Mouse (Mus musculus): ENCODE results near the gene Pde7b. TPM values are rescaled to one million over a fixed set of nuclear protein-coding genes. Genes with fewer than 3 reads are reported as not detected.

Gene Pde7b
- total and polyA plus RNA-seq, 3 experiments: 0.22 TPM; not detected in 2

DNA sequence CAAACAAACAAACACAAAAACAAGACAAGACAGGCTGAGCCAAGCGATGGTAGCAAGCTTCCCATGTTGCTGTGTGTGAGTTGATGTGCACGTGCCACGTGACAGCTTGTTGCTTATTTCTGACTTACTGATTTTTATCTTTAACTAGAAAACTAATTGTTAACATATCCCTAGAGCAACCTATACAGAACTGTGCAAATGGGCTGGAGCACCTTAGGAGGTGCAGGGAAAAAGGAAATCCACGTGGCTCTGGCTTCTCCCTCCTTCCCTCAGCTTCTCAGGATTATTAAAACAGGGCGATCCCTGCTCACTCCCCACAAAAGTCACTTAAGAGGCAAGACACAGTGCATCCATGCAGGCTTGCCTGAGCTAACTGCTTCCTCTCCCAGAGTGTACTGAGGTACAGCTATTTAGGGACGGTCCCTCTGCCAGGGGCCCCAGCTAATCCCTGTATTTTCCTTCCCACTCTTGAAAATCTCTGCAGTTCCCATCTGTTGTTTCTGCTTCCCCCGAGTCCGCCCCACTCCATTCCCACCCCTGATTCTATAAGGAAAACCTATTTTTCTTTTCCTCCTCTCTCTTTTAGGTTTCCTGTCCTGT lies 606 bp upstream of the Pde7b start:
- no peaks in the 10 kb centered on the region for H3K4me1 ChIP-seq (ENCODE audit: insufficient read depth, low read depth, low read length)
- no peak for ATAC-seq (ENCODE audit: extremely low read depth, insufficient number of reproducible peaks, low FRiP score, poor library complexity, severe bottlenecking)

DNA sequence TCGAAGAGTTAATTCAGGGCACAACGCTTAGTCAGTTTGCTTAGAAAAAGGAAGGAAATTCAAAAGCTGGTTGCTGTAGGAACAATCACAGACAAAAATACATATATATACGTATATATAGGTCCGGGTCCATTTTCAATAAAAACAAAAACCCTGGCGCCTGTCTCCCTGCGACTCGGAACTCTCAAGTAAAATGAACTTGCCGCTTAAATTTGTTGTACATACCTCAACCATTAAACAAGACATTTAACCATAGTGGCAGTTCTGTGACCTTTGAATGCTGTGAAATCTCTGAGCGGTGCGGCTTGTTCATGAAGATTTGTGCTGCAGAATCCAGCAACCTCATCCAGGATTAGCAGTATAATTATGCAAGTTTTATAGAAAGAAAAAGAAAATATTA lies 427 bp downstream of the Pde7b start:
- no peak for ATAC-seq (ENCODE audit: extremely low read depth, insufficient number of reproducible peaks, low FRiP score, poor library complexity, severe bottlenecking)
- H3K27me3 ChIP-seq (ENCODE audit: insufficient read depth, low read length): peaks cover 6% of the 10 kb centered on the region; the same call in 1 of the 2 replicates
- no peak for TF ChIP-seq TAL1 (conservative IDR thresholded peaks at IDR 0.05; ENCODE audit: low read depth, low read length)
- no peak for TF ChIP-seq CTCF (IDR thresholded peaks at IDR 0.05; ENCODE audit: low read depth, low read length)
- TF ChIP-seq POLR2AphosphoS5 (IDR thresholded peaks at IDR 0.05; ENCODE audit: insufficient replicate concordance, low read depth, low read length): no peak
- TF ChIP-seq GATA2 (IDR thresholded peaks at IDR 0.05; ENCODE audit: borderline replicate concordance, low read depth, low read length): no peak
- no peak for TF ChIP-seq GATA1 (IDR thresholded peaks at IDR 0.05; ENCODE audit: borderline replicate concordance, low read length)
- H3K4me1 ChIP-seq (ENCODE audit: insufficient read depth, low read depth, low read length): no peaks in the 10 kb centered on the region
- H3K9me3 ChIP-seq (replicated peaks): no peaks in the 10 kb centered on the region
- no peak overlapping the region for H3K4me3 ChIP-seq (ENCODE audit: low read depth, low read length)
- no peaks in the 10 kb centered on the region for H3K36me3 ChIP-seq (replicated peaks)
- no peak for DNase-seq (ENCODE audit: low spot score)

More for the DNA sequence above, 606 bp upstream of the Pde7b start:
- Histone ChIP-seq H3K9me3 (replicated peaks) (no peaks in the 10 kb centered on the region), H3K27me3 (ENCODE audit: insufficient read depth, low read length) (peaks cover 6% of the 10 kb centered on the region; the same call in 1 of the 2 replicates), H3K4me3 (ENCODE audit: low read depth, low read length) (no peak overlapping the region), H3K36me3 (replicated peaks) (no peaks in the 10 kb centered on the region)
- TF ChIP-seq CTCF (IDR thresholded peaks at IDR 0.05; ENCODE audit: low read depth, low read length) (no peak), POLR2AphosphoS5 (IDR thresholded peaks at IDR 0.05; ENCODE audit: insufficient replicate concordance, low read depth, low read length) (no peak), GATA1 (IDR thresholded peaks at IDR 0.05; ENCODE audit: borderline replicate concordance, low read length) (no peak), GATA2 (IDR thresholded peaks at IDR 0.05; ENCODE audit: borderline replicate concordance, low read depth, low read length) (no peak), TAL1 (conservative IDR thresholded peaks at IDR 0.05; ENCODE audit: low read depth, low read length) (no peak)
- DNase-seq (ENCODE audit: low spot score): no peak

DNA sequence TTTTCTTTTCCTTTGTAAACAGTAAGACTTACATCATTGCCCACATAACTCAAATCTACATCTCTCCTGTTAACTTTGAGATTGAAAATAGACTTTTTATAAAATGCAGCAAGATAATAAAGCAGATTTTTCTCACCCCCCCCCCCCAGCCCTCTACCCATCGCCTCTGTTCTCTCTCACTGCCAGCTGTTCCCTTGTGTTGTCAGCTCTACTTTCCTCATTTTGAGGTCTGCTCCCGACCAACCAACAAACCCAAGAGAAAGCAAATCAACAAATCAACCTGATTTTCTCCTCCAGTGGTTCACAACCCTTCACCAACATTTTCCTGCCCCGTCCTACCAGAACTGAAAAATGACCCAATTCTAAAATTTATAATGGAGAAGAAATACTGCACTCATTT lies 916 bp downstream of the Pde7b start:
- Histone ChIP-seq H3K36me3 (replicated peaks) (no peaks in the 10 kb centered on the region), H3K4me1 (ENCODE audit: insufficient read depth, low read depth, low read length) (no peaks in the 10 kb centered on the region)
- no peak for TF ChIP-seq TAL1 (conservative IDR thresholded peaks at IDR 0.05; ENCODE audit: low read depth, low read length)
- no peak for TF ChIP-seq GATA1 (IDR thresholded peaks at IDR 0.05; ENCODE audit: borderline replicate concordance, low read length)
- no peak for TF ChIP-seq CTCF (IDR thresholded peaks at IDR 0.05; ENCODE audit: low read depth, low read length)
- no peak for TF ChIP-seq GATA2 (IDR thresholded peaks at IDR 0.05; ENCODE audit: borderline replicate concordance, low read depth, low read length)
- TF ChIP-seq POLR2AphosphoS5 (IDR thresholded peaks at IDR 0.05; ENCODE audit: insufficient replicate concordance, low read depth, low read length): no peak

GRCm38 (mm10) chr10:20723521-20723915 lies 1.4 kb downstream of the Pde7b start:
- no peak for DNase-seq (ENCODE audit: low spot score)
- Histone ChIP-seq H3K9me3 (replicated peaks) (no peaks in the 10 kb centered on the region), H3K4me1 (ENCODE audit: insufficient read depth, low read depth, low read length) (no peaks in the 10 kb centered on the region), H3K4me3 (ENCODE audit: low read depth, low read length) (no peak overlapping the region), H3K27me3 (ENCODE audit: insufficient read depth, low read length) (peaks cover 6% of the 10 kb centered on the region; the same call in 1 of the 2 replicates), H3K36me3 (replicated peaks) (no peaks in the 10 kb centered on the region)
- ATAC-seq (ENCODE audit: extremely low read depth, insufficient number of reproducible peaks, low FRiP score, poor library complexity, severe bottlenecking): no peak
- TF ChIP-seq TAL1 (conservative IDR thresholded peaks at IDR 0.05; ENCODE audit: low read depth, low read length): no peak
- no peak for TF ChIP-seq GATA2 (IDR thresholded peaks at IDR 0.05; ENCODE audit: borderline replicate concordance, low read depth, low read length)
- TF ChIP-seq CTCF (IDR thresholded peaks at IDR 0.05; ENCODE audit: low read depth, low read length): no peak
- TF ChIP-seq GATA1 (IDR thresholded peaks at IDR 0.05; ENCODE audit: borderline replicate concordance, low read length): no peak
- no peak for TF ChIP-seq POLR2AphosphoS5 (IDR thresholded peaks at IDR 0.05; ENCODE audit: insufficient replicate concordance, low read depth, low read length)

More for the DNA sequence above, 916 bp downstream of the Pde7b start:
- no peak for ATAC-seq (ENCODE audit: extremely low read depth, insufficient number of reproducible peaks, low FRiP score, poor library complexity, severe bottlenecking)
- no peak for DNase-seq (ENCODE audit: low spot score)
- Histone ChIP-seq H3K27me3 (ENCODE audit: insufficient read depth, low read length) (peaks cover 6% of the 10 kb centered on the region; the same call in 1 of the 2 replicates), H3K9me3 (replicated peaks) (no peaks in the 10 kb centered on the region), H3K4me3 (ENCODE audit: low read depth, low read length) (no peak overlapping the region)

DNA sequence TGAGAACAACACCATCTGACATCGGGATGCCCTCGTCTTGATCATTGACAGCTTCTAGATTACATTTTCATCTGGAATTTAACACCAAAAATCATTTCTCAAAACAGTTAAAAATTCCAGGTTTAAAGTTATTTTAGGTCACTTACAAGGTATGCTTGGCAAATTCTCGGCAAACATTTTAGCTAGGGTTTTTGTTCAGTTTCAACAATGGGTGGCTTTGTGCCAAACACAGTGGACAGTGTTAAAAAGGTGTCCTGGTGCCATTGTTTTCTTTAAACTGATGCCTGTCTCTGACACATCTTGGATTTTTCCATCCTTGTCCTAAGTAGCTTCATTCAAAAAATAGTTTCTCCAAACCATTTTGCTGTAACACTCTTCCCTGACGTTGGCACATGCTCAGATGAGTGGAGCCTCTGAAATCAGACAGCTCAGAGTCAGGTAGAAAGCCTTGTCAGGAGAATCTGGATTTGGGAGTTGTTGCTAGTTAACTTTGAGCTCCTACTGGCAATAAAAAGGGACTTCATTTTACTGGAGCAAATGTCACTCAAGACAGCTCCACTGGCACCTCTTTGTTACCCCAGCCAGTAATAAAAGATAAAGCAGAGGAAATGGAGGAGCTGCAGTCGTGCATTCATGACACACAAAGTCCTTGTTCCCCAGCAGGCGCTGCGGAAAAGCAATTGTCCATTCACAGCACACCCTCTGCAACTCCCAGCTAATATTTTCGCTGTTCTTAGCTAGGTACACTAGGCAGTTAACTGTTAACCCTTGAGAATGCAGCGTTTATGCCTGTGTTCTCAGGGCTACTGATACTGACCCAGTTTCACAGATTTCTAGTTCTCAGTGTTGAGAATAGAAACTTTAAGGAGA lies 2.0 kb downstream of the Pde7b start:
- no peaks in the 10 kb centered on the region for H3K4me1 ChIP-seq (ENCODE audit: insufficient read depth, low read depth, low read length)
- ATAC-seq (ENCODE audit: extremely low read depth, insufficient number of reproducible peaks, low FRiP score, poor library complexity, severe bottlenecking): no peak
- H3K9me3 ChIP-seq (replicated peaks): no peaks in the 10 kb centered on the region
- H3K36me3 ChIP-seq (replicated peaks): no peaks in the 10 kb centered on the region
- TF ChIP-seq TAL1 (conservative IDR thresholded peaks at IDR 0.05; ENCODE audit: low read depth, low read length): no peak
- no peak for TF ChIP-seq GATA2 (IDR thresholded peaks at IDR 0.05; ENCODE audit: borderline replicate concordance, low read depth, low read length)
- no peak for TF ChIP-seq GATA1 (IDR thresholded peaks at IDR 0.05; ENCODE audit: borderline replicate concordance, low read length)
- no peak for TF ChIP-seq POLR2AphosphoS5 (IDR thresholded peaks at IDR 0.05; ENCODE audit: insufficient replicate concordance, low read depth, low read length)
- TF ChIP-seq CTCF (IDR thresholded peaks at IDR 0.05; ENCODE audit: low read depth, low read length): no peak
- no peak for DNase-seq (ENCODE audit: low spot score)
- peaks cover 6% of the 10 kb centered on the region; the same call in 1 of the 2 replicates for H3K27me3 ChIP-seq (ENCODE audit: insufficient read depth, low read length)
- no peak overlapping the region for H3K4me3 ChIP-seq (ENCODE audit: low read depth, low read length)

GRCm38 (mm10) chr10:20719201-20719600 lies 5.7 kb downstream of the Pde7b start:
- Histone ChIP-seq H3K4me1 (ENCODE audit: insufficient read depth, low read depth, low read length) (no peaks in the 10 kb centered on the region), H3K27me3 (ENCODE audit: insufficient read depth, low read length) (no peaks in the 10 kb centered on the region), H3K4me3 (ENCODE audit: low read depth, low read length) (no peak overlapping the region), H3K36me3 (replicated peaks) (no peaks in the 10 kb centered on the region), H3K9me3 (replicated peaks) (no peaks in the 10 kb centered on the region)
- TF ChIP-seq CTCF (IDR thresholded peaks at IDR 0.05; ENCODE audit: low read depth, low read length) (no peak), POLR2AphosphoS5 (IDR thresholded peaks at IDR 0.05; ENCODE audit: insufficient replicate concordance, low read depth, low read length) (no peak), GATA2 (IDR thresholded peaks at IDR 0.05; ENCODE audit: borderline replicate concordance, low read depth, low read length) (no peak), GATA1 (IDR thresholded peaks at IDR 0.05; ENCODE audit: borderline replicate concordance, low read length) (no peak), TAL1 (conservative IDR thresholded peaks at IDR 0.05; ENCODE audit: low read depth, low read length) (no peak)
- ATAC-seq (ENCODE audit: extremely low read depth, insufficient number of reproducible peaks, low FRiP score, poor library complexity, severe bottlenecking): no peak
- DNase-seq (ENCODE audit: low spot score): no peak
